In the genomic region with DNA sequence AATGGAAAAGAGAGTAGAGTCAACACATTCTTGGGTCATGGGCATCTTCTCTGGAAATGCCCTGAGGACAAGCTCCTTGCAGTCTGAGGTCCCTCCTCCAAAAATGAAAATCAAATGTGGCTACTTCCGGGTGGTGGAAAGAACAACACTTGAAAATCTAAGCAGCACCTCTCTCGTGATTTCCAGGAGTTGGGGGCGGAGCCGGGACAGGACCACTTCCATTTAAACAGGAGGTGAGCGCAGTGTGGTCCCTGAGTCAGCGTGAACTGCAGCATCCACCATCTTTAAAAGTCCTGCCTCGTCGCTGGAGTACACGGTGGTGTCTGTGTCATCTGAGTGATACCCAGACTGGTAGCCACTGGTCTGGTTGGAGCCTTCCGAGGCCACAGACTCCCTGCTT, we compare ENCODE assay signal across 12 mouse cellular contexts. TPM values are rescaled to one million over a fixed set of nuclear protein-coding genes. Genes with fewer than 3 reads are reported as not detected.
A peak's percentile ranks its signal among the peaks of the same experiment; 100 is the strongest.
DNase-seq lines count a peak whose midpoint lies in the region; ATAC-seq and TF ChIP-seq lines count a peak whose summit lies in the region.
"Had no signal": no experiment of that assay in that cellular context is flagged by ENCODE, and none has a peak within 500 bp of the region (broad histone marks: within the 10 kb centered on the region; RNA-seq: fewer than 3 reads in every experiment).

No protein-coding gene starts in this region.

- H3K36me3 ChIP-seq in heart, embryonic 11.5 days (ENCODE audit: control insufficient read depth, insufficient read depth, low read length): no peaks in the 10 kb centered on the region
- 0 out of 2 replicates have a peak, but pooled peaks cover 2% of the 10 kb centered on the region for H3K36me3 ChIP-seq in liver, adult 2 months (ENCODE audit: control insufficient read depth, insufficient read depth, low read length)
- no peaks in the 10 kb centered on the region for H3K36me3 ChIP-seq in liver, embryonic 11.5 days (ENCODE audit: control insufficient read depth, insufficient read depth, low read length)
- no peaks in the 10 kb centered on the region for H3K36me3 ChIP-seq in stomach, embryonic 16.5 days (ENCODE audit: control insufficient read depth, insufficient read depth, low read length)

- no peak for TF ChIP-seq POLR2A in liver, adult 2 months (IDR thresholded peaks at IDR 0.05; ENCODE audit: extremely low read depth, insufficient read depth, low read length)

- intact Hi-C loops in heart, postnatal 36 days (cut with DNase I): loop anchor here (2.0 kb wide), 1 partner anchor 57 kb away; no protein-coding TSS in a partner anchor

- no peak for DNase-seq in heart, postnatal 36 days
- no peak for DNase-seq in liver, adult 2 months (ENCODE audit: extremely low read depth, low read depth, low spot score)
- DNase-seq in liver, embryonic 11.5 days (ENCODE audit: low spot score): no peak
- peak; percentile 34 for DNase-seq in ES-CJ7 (ENCODE audit: low read depth, low spot score)
- no peak for DNase-seq in embryo, embryonic 10.5 days (ENCODE audit: low spot score)
- DNase-seq: cerebellum, adult 11 months; right cerebral cortex, postnatal 4 days had no signal

- no peaks in the 10 kb centered on the region for H3K9me3 ChIP-seq in heart, embryonic 11.5 days (replicated peaks; ENCODE audit: control insufficient read depth, low read length)
- no peaks in the 10 kb centered on the region for H3K9me3 ChIP-seq in liver, embryonic 11.5 days (ENCODE audit: control insufficient read depth, low read length)
- H3K9me3 ChIP-seq in stomach, embryonic 16.5 days (replicated peaks; ENCODE audit: control insufficient read depth, low read length): no peaks in the 10 kb centered on the region

- ATAC-seq in heart, embryonic 11.5 days (replicated peaks; ENCODE audit: insufficient number of reproducible peaks, low FRiP score, low TSS enrichment): no peak
- ATAC-seq in liver, embryonic 11.5 days (replicated peaks; ENCODE audit: low FRiP score): no peak
- 0 out of 2 replicates have a peak, but pooled peaks have one; percentile 26 for ATAC-seq in stomach, embryonic 16.5 days (ENCODE audit: insufficient read depth, low FRiP score)
- no peak for ATAC-seq in cerebellum, adult (ENCODE audit: insufficient number of reproducible peaks, low FRiP score, low TSS enrichment)
- ATAC-seq: Patski had no signal

- H3K27me3 ChIP-seq in heart, embryonic 11.5 days (ENCODE audit: control insufficient read depth, insufficient read depth, low read length): no peaks in the 10 kb centered on the region
- H3K27me3 ChIP-seq in liver, adult 2 months (ENCODE audit: control insufficient read depth, insufficient read depth, low read length): no peaks in the 10 kb centered on the region
- no peaks in the 10 kb centered on the region; the same call in 1 of the 2 replicates for H3K27me3 ChIP-seq in liver, embryonic 11.5 days (replicated peaks; ENCODE audit: control insufficient read depth, insufficient read depth, low read length)
- no peaks in the 10 kb centered on the region for H3K27me3 ChIP-seq in stomach, embryonic 16.5 days (ENCODE audit: control insufficient read depth, insufficient read depth, low read length)
- H3K27me3 ChIP-seq: Patski had no signal

- no peak for TF ChIP-seq CTCF in liver, adult 2 months (IDR thresholded peaks at IDR 0.05; ENCODE audit: low read depth, low read length)

- H3K79me2 ChIP-seq in liver, adult 2 months (ENCODE audit: control insufficient read depth, insufficient read depth, low read length): no peaks in the 10 kb centered on the region

- no peak overlapping the region for H3K4me2 ChIP-seq in heart, embryonic 11.5 days
- H3K4me2 ChIP-seq in liver, embryonic 11.5 days: no peak overlapping the region
- H3K4me2 ChIP-seq in stomach, embryonic 16.5 days (ENCODE audit: low read depth, low read length): no peak overlapping the region

- peaks cover 36% of the 10 kb centered on the region for H3K4me1 ChIP-seq in heart, embryonic 11.5 days (ENCODE audit: control insufficient read depth, insufficient read depth, low read length)
- H3K4me1 ChIP-seq in liver, adult 2 months (ENCODE audit: control insufficient read depth, insufficient read depth, low read length): no peaks in the 10 kb centered on the region; the same call in 1 of the 2 replicates
- H3K4me1 ChIP-seq in liver, embryonic 11.5 days (replicated peaks; ENCODE audit: control insufficient read depth, insufficient read depth, low read length): peaks cover 26% of the 10 kb centered on the region
- no peaks in the 10 kb centered on the region for H3K4me1 ChIP-seq in stomach, embryonic 16.5 days (ENCODE audit: control insufficient read depth, insufficient read depth, low read length)

- H3K4me3 ChIP-seq in heart, embryonic 11.5 days (ENCODE audit: low read depth, low read length): no peak overlapping the region
- H3K4me3 ChIP-seq in liver, adult 2 months (ENCODE audit: insufficient read depth, low read depth, low read length): no peak overlapping the region
- no peak overlapping the region for H3K4me3 ChIP-seq in liver, embryonic 11.5 days (ENCODE audit: low read depth, low read length)
- H3K4me3 ChIP-seq in stomach, embryonic 16.5 days (replicated peaks; ENCODE audit: low read length): no peak overlapping the region
- H3K4me3 ChIP-seq: erythroblast, embryonic 14.5 days had no signal

- no peak overlapping the region for H3K9ac ChIP-seq in heart, embryonic 11.5 days (ENCODE audit: low read depth, low read length)
- H3K9ac ChIP-seq in liver, adult 2 months (ENCODE audit: low read depth, low read length): no peak overlapping the region
- no peak overlapping the region for H3K9ac ChIP-seq in liver, embryonic 11.5 days (ENCODE audit: low read depth, low read length)
- no peak overlapping the region for H3K9ac ChIP-seq in stomach, embryonic 16.5 days (ENCODE audit: low read length)

- H3K27ac ChIP-seq in heart, embryonic 11.5 days (ENCODE audit: low read depth, low read length): peak overlapping the region; percentile 59; the same call in 1 of the 2 replicates
- peak overlapping the region; percentile 8; the same call in 1 of the 2 replicates for H3K27ac ChIP-seq in liver, adult 2 months (replicated peaks; ENCODE audit: insufficient read depth, low read depth, low read length)
- no peak overlapping the region for H3K27ac ChIP-seq in liver, embryonic 11.5 days (ENCODE audit: low read depth, low read length)
- peak overlapping the region; percentile 0; the same call in 1 of the 2 replicates for H3K27ac ChIP-seq in stomach, embryonic 16.5 days (ENCODE audit: low read length)

- 76% methylated on average over 10 of the region's 10 CpGs for WGBS in heart, embryonic 11.5 days (ENCODE audit: insufficient replicate concordance)
- WGBS in liver, adult 2 months: 80% methylated on average over 10 of the region's 10 CpGs
- WGBS in liver, embryonic 11.5 days: 80% methylated on average over 10 of the region's 10 CpGs
- whole genome bisulfite sequencing in stomach, embryonic 16.5 days: 83% methylated on average over 10 of the region's 10 CpGs

RNA-seq across cellular contexts. Expression of gene Kdr, which starts 44.1 kb away (rescaled TPM):
- polyA plus RNA-seq in heart, embryonic 11.5 days (2014; fragmentation: Nextera tagmentation; extraction: Ambion mirVana): 31.6 and 46.9 TPM in 2 replicates
- total RNA-seq in heart, postnatal 36 days (2021): 100 to 1,000 TPM in 1 of 2 experiments, 10 to 100 TPM in 1; 80.1 to 100 TPM
- total RNA-seq in liver, adult 2 months (2014; rRNA removed): 33.4 and 35.1 TPM in 2 replicates
- polyA plus RNA-seq in liver, adult 2 months (2012; rRNA removed): 5.8 and 7.8 TPM in 2 replicates
- 28.0 and 31.2 TPM in 2 replicates for polyA plus RNA-seq in liver, embryonic 11.5 days (2014; fragmentation: Nextera tagmentation; extraction: Ambion mirVana)
- polyA plus RNA-seq in stomach, embryonic 16.5 days (2015; fragmentation: Nextera tagmentation; extraction: Ambion mirVana): 26.3 and 28.1 TPM in 2 replicates
- polyA plus RNA-seq: Patski had no signal
